Mouse (Mus musculus) erythroblast, embryonic 14.5 days (primary cell): Measurements from ENCODE around the gene Ap5z1. TPM values are rescaled to one million over a fixed set of nuclear protein-coding genes. Genes with fewer than 3 reads are reported as not detected.

ENCODE experiments used
- H3K27me3 ChIP-seq: 2 replicates; pipeline ENCODE4 v1.6.1; 2012; ENCODE audit warnings: inconsistent platforms; ENCODE audit not compliant: control insufficient read depth
- H3K36me3 ChIP-seq: 2 replicates; pipeline ENCODE4 v1.6.1; 2012; ENCODE audit warnings: mild to moderate bottlenecking, inconsistent platforms; ENCODE audit not compliant: control insufficient read depth
- H3K4me1 ChIP-seq: 2 replicates; pipeline ENCODE4 v1.6.1; 2012; ENCODE audit warnings: inconsistent platforms; ENCODE audit not compliant: control insufficient read depth
- H3K4me3 ChIP-seq: replicated peaks from 2 replicates; pipeline ENCODE3; 2012; ENCODE audit warnings: moderate library complexity, mild to moderate bottlenecking, inconsistent platforms
- H3K9me3 ChIP-seq: 2 replicates; pipeline ENCODE4 v1.6.1; 2012; ENCODE audit warnings: low read length, inconsistent platforms, mixed read lengths; ENCODE audit not compliant: control insufficient read depth
- GATA1 ChIP-seq: IDR thresholded peaks from 2 replicates; pipeline ENCODE4 v1.6.1; 2012; ENCODE audit warnings: low read length, inconsistent platforms, mixed read lengths
- TAL1 ChIP-seq: IDR thresholded peaks from 3 replicates; pipeline ENCODE4 v1.6.1; 2012; ENCODE audit warnings: low read length, inconsistent platforms, mixed read lengths
- polyA plus RNA-seq: library from polyadenylated mRNA; stranded (reverse); fragments of >175 nt; gene quantifications from 2 replicates; pipeline ENCODE4 v1.2.3, GENCODE M21; 2012

Gene Ap5z1
- polyA plus RNA-seq, 1 experiment, result 1.7 TPM

DNA sequence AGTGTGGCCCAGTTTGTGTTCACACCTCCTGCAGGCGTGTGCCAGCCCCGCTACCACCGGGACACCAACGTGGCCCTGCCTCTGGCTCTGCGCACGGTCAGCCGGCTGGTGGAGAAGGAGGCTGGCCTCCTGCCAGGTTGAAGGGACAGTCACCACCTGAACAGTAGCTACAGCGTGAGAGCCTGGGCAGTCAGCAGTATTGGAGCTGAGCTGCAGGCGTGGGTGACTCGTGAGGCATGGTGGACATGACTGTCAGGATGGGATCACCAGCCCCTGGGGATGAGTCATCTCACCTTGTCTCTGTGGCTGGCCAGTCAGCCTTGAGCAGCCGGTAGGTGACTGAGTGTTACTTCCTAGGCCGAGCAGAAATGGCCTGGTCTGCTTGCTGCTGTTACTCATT, 13.6 kb downstream of the Ap5z1 start:
- no peaks in the 10 kb centered on the region for H3K4me1 ChIP-seq
- no peaks in the 10 kb centered on the region for H3K9me3 ChIP-seq
- no peaks in the 10 kb centered on the region for H3K27me3 ChIP-seq
- TF ChIP-seq TAL1 (no peak), GATA1 (no peak)
- peaks cover 41% of the 10 kb centered on the region for H3K36me3 ChIP-seq
- no peak overlapping the region for H3K4me3 ChIP-seq

DNA sequence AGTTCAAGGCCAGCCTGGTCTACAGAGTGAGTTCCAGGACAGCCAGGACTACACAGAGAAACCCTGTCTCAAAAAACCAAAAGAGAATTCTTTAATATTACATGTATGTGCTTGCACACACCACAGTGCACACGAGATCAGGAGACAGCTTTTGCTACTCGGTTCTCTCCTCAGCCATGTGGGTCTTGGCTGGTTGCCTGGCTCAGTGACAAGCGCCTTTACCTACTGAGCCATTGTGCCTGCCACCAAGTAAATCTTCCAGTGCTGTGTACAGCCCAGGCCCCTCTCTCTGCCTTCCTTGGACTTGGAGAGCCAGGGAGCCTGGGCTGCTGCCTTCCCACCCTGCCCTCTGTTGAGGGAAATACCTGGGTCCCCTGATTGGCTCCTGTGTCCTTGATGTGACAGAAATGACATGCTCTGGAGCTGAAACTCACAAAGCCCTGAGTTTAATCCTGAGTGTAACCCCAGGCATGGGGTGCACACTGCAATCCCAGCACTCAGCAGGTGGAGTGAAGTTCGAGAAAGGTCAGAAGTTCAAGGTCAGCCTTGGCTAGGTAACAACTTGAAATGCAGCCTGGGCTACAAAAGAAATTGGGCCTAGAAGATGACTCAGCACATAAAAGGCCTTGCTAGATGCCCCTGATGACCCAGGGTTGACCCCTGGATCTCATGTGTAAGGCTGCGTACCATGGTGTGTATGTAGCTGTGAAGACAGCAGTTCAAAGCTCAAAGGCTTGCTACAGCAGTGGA, 14.3 kb downstream of the Ap5z1 start:
- Histone ChIP-seq H3K4me1 (no peaks in the 10 kb centered on the region), H3K27me3 (no peaks in the 10 kb centered on the region), H3K36me3 (peaks cover 37% of the 10 kb centered on the region), H3K9me3 (no peaks in the 10 kb centered on the region), H3K4me3 (no peak overlapping the region)
- TF ChIP-seq GATA1 (no peak), TAL1 (no peak)

GRCm38 (mm10) chr5:142478829-142479435, 15.2 kb downstream of the Ap5z1 start:
- no peak for TF ChIP-seq GATA1
- no peak for TF ChIP-seq TAL1
- Histone ChIP-seq H3K27me3 (no peaks in the 10 kb centered on the region), H3K4me1 (no peaks in the 10 kb centered on the region), H3K4me3 (no peak overlapping the region), H3K36me3 (peaks cover 33% of the 10 kb centered on the region), H3K9me3 (no peaks in the 10 kb centered on the region)

DNA sequence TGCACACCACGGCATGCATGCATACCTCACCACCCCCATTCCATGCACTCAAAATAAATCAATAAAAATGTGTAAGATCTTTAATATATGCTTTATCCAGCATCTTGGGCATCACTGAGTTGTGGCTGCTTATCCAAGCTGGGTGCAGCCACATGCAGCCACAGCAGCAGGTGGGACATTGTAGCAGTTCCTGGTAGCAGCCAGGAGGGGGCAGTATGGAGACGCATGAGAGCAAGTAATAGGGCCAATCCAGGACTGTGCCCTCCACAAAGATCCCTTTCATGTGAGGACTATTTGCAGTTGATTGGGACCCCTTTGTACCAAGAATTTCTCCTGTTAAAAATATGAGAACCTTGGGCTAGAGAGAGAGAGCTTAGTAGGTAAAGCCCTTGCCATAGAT, 18.8 kb downstream of the Ap5z1 start:
- Histone ChIP-seq H3K27me3 (no peaks in the 10 kb centered on the region), H3K9me3 (no peaks in the 10 kb centered on the region), H3K36me3 (peaks cover 4% of the 10 kb centered on the region), H3K4me3 (no peak overlapping the region), H3K4me1 (no peaks in the 10 kb centered on the region)
- TF ChIP-seq TAL1 (no peak), GATA1 (no peak)

- Histone ChIP-seq H3K36me3 (no peaks in the 10 kb centered on the region), H3K9me3 (no peaks in the 10 kb centered on the region), H3K27me3 (no peaks in the 10 kb centered on the region), H3K4me3 (no peak overlapping the region), H3K4me1 (no peaks in the 10 kb centered on the region)
- no peak for TF ChIP-seq GATA1
- no peak for TF ChIP-seq TAL1
Measured at GRCm38 (mm10) chr5:142483581-142483980, 19.8 kb downstream of the Ap5z1 start.

GRCm38 (mm10) chr5:142486654-142487053, 22.9 kb downstream of the Ap5z1 start:
- H3K36me3 ChIP-seq, result no peaks in the 10 kb centered on the region
- no peaks in the 10 kb centered on the region for H3K9me3 ChIP-seq
- H3K4me3 ChIP-seq, result no peak overlapping the region
- TF ChIP-seq GATA1, result no peak
- TF ChIP-seq TAL1, result no peak
- H3K4me1 ChIP-seq, result no peaks in the 10 kb centered on the region
- H3K27me3 ChIP-seq, result no peaks in the 10 kb centered on the region; the same call in 1 of the 2 replicates

DNA sequence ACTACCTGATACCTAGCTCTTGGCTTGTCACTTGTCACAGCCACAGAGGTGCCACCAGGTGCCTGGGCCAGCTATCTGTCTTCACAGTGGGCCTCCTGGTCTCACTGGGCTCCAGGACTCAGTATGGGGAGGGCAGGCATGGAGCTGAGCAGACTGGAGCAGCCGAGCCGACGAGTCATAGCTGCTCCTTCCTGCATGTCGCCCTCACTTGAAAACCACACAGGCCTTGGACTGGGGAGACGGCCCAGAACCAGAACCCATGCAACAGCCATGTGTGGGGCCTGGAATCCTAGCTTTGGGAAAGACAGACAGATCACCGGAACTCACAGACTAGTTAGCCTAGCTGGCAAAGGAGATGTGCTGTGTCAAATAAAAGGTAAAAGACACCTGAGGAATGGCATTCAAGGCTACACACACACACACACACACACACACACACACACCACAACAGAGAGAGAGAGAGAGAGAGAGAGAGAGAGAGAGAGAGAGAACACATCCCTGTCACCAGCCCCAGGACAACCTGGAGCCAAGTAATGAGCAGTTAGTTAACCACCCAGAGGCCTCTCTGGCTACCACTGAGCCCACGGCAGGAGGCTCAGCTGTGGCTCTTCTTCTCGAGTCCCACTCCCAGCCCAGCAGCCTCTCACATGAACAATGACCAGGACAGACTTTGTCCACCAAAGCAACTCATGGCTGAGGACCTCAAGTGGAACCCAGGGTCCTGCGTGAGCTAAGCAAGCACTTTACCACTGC, 26.4 kb downstream of the Ap5z1 start:
- no peaks in the 10 kb centered on the region for H3K9me3 ChIP-seq
- H3K4me3 ChIP-seq, result no peak overlapping the region
- no peaks in the 10 kb centered on the region for H3K4me1 ChIP-seq
- TF ChIP-seq TAL1 (no peak), GATA1 (no peak)
- H3K36me3 ChIP-seq, result no peaks in the 10 kb centered on the region
- no peaks in the 10 kb centered on the region; the same call in 1 of the 2 replicates for H3K27me3 ChIP-seq

DNA sequence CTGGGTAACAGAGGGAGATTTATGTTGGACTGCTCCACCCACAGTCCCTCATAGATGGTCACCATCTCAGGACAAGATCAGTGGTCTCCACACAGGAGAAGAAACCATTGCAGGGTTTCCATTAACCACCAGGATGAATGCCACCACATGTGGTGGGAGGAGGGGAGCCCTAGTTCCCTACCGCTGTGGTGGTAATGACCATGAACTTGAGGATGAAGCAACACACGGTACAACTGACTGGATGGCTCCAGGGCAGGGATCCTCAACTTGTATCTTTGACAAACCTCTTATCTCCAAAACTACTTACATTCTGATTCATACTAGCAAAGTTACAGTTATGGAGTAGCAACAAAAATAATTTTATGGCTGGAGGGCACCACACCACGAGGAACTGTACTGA, 29.6 kb downstream of the Ap5z1 start:
- no peaks in the 10 kb centered on the region for H3K9me3 ChIP-seq
- H3K4me3 ChIP-seq, result no peak overlapping the region
- H3K36me3 ChIP-seq, result no peaks in the 10 kb centered on the region
- no peak for TF ChIP-seq TAL1
- no peak for TF ChIP-seq GATA1
- H3K27me3 ChIP-seq, result no peaks in the 10 kb centered on the region; the same call in 1 of the 2 replicates
- H3K4me1 ChIP-seq, result no peaks in the 10 kb centered on the region
